Mouse (Mus musculus) CH12.LX (cell line): Measurements from ENCODE around the gene Aqr. TPM values are rescaled to one million over a fixed set of nuclear protein-coding genes. Genes with fewer than 3 reads are reported as not detected.

Experiments used
- DNase-seq: peaks from one replicate; pipeline ENCODE4 v3.0.0-alpha.2; 2013; ENCODE audit errors: extremely low read depth
- H3K27ac ChIP-seq: 2 replicates; pipeline ENCODE4 v1.5.1; 2012; ENCODE audit warnings: low read depth, mild to moderate bottlenecking, control low read depth, moderate library complexity; ENCODE audit not compliant: insufficient read depth
- H3K27me3 ChIP-seq: replicated peaks from 2 replicates; pipeline ENCODE3; 2012; ENCODE audit warnings: inconsistent platforms
- H3K36me3 ChIP-seq, 2 experiments: replicated peaks in 1 of 2; 2 replicates each; pipeline versions ENCODE3 to v1.6.1; 2012; ENCODE audit warnings: inconsistent platforms in 1 of 2, low read length in 1 of 2, mild to moderate bottlenecking in 1 of 2, mixed read lengths in 1 of 2, moderate library complexity in 1 of 2; ENCODE audit not compliant: control insufficient read depth in 1 of 2, insufficient read depth in 1 of 2
- H3K4me1 ChIP-seq, 2 experiments: 2 replicates each; pipeline ENCODE4 v1.6.1; 2012; ENCODE audit warnings: inconsistent platforms in 1 of 2, moderate library complexity in 1 of 2; ENCODE audit not compliant: insufficient read depth in 2 of 2, control insufficient read depth in 1 of 2
- H3K4me2 ChIP-seq: 2 replicates; pipeline ENCODE4 v1.6.1; 2012; ENCODE audit warnings: low read depth, mild to moderate bottlenecking, control low read depth; ENCODE audit not compliant: poor library complexity, insufficient read depth, severe bottlenecking
- H3K4me3 ChIP-seq, 3 experiments: fragments of 150-350 bp in 1 of 3; sonication (generic) in 1 of 3; replicated peaks in 1 of 3; 2 replicates each; pipeline versions ENCODE3 to v1.5.1; 2011 to 2012; ENCODE audit warnings: low read depth in 2 of 3, low read length in 2 of 3, mild to moderate bottlenecking in 2 of 3, moderate library complexity in 2 of 3, control low read depth in 1 of 3, improper control_type of control experiment in 1 of 3, inconsistent platforms in 1 of 3, mixed read lengths in 1 of 3; ENCODE audit not compliant: poor library complexity in 1 of 3
- H3K79me2 ChIP-seq: replicated peaks from 2 replicates; pipeline ENCODE4 v1.6.1; 2012; ENCODE audit warnings: mild to moderate bottlenecking, moderate library complexity; ENCODE audit not compliant: control insufficient read depth, poor library complexity, insufficient read depth, severe bottlenecking; ENCODE audit errors: extremely low read depth
- H3K9ac ChIP-seq: 2 replicates; pipeline ENCODE4 v1.6.1; 2012; ENCODE audit warnings: low read depth, mild to moderate bottlenecking, control low read depth, moderate library complexity; ENCODE audit not compliant: insufficient read depth
- H3K9me3 ChIP-seq: replicated peaks from 2 replicates; pipeline ENCODE3; 2012; ENCODE audit warnings: low read length, inconsistent platforms, mixed read lengths
- BHLHE40 ChIP-seq: IDR thresholded peaks from 2 replicates; pipeline ENCODE4 v1.6.1; 2011; ENCODE audit warnings: mild to moderate bottlenecking, low read depth, low read length, improper control_type of control experiment
- CHD1 ChIP-seq: IDR thresholded peaks from 2 replicates; pipeline ENCODE4 v1.6.1; 2012; ENCODE audit warnings: low read depth, low read length, improper control_type of control experiment, inconsistent platforms
- CHD2 ChIP-seq: IDR thresholded peaks from 2 replicates; pipeline ENCODE4 v1.6.1; 2011; ENCODE audit warnings: low read length, improper control_type of control experiment
- E2F4 ChIP-seq: IDR thresholded peaks from 2 replicates; pipeline ENCODE4 v1.6.1; 2011; ENCODE audit warnings: low read depth, low read length, improper control_type of control experiment; ENCODE audit not compliant: insufficient replicate concordance
- IRF4 ChIP-seq: IDR thresholded peaks from 2 replicates; pipeline ENCODE4 v1.6.1; 2014; ENCODE audit warnings: low read depth, mild to moderate bottlenecking, inconsistent platforms, low read length, improper control_type of control experiment
- JUND ChIP-seq: conservative IDR thresholded peaks from 2 replicates; pipeline ENCODE4 v1.6.1; 2011; ENCODE audit warnings: low read depth, low read length, improper control_type of control experiment
- KAT2A ChIP-seq: IDR thresholded peaks from 2 replicates; pipeline ENCODE4 v1.6.1; 2012; ENCODE audit warnings: low read length, improper control_type of control experiment, inconsistent platforms; ENCODE audit not compliant: insufficient replicate concordance
- MAFK ChIP-seq: IDR thresholded peaks from 2 replicates; pipeline ENCODE4 v1.6.1; 2011; ENCODE audit warnings: low read length, improper control_type of control experiment; ENCODE audit not compliant: insufficient replicate concordance
- MEF2A ChIP-seq: IDR thresholded peaks from 2 replicates; pipeline ENCODE4 v1.6.1; 2014; ENCODE audit warnings: low read depth, mild to moderate bottlenecking, inconsistent platforms, low read length, improper control_type of control experiment, borderline replicate concordance
- MYC ChIP-seq: IDR thresholded peaks from 2 replicates; pipeline ENCODE4 v1.6.1; 2011; ENCODE audit warnings: low read depth, mild to moderate bottlenecking, improper control_type of control experiment, low read length
- NELFE ChIP-seq: IDR thresholded peaks from 2 replicates; pipeline ENCODE4 v1.6.1; 2011; ENCODE audit warnings: low read depth, low read length, improper control_type of control experiment
- NRF1 ChIP-seq: IDR thresholded peaks from 2 replicates; pipeline ENCODE4 v1.6.1; 2014; ENCODE audit warnings: low read depth, mild to moderate bottlenecking, inconsistent platforms, low read length, improper control_type of control experiment, moderate library complexity
- PAX5 ChIP-seq: IDR thresholded peaks from 2 replicates; pipeline ENCODE4 v1.6.1; 2012; ENCODE audit warnings: low read length, inconsistent platforms, mixed read lengths
- POLR2A ChIP-seq: IDR thresholded peaks from 2 replicates; pipeline ENCODE4 v1.6.1; 2011; ENCODE audit warnings: low read depth, mild to moderate bottlenecking, improper control_type of control experiment, low read length
- POLR2AphosphoS2 ChIP-seq: IDR thresholded peaks from 2 replicates; pipeline ENCODE4 v1.6.1; 2011; ENCODE audit warnings: low read depth, low read length, improper control_type of control experiment
- RAD21 ChIP-seq: IDR thresholded peaks from 2 replicates; pipeline ENCODE4 v1.6.1; 2011; ENCODE audit warnings: low read depth, mild to moderate bottlenecking, low read length, improper control_type of control experiment, moderate library complexity
- TCF12 ChIP-seq: IDR thresholded peaks from 2 replicates; pipeline ENCODE4 v1.6.1; 2014; ENCODE audit warnings: low read depth, mild to moderate bottlenecking, inconsistent platforms, low read length, improper control_type of control experiment
- UBTF ChIP-seq: IDR thresholded peaks from 2 replicates; pipeline ENCODE4 v1.6.1; 2012; ENCODE audit warnings: low read depth, mild to moderate bottlenecking, inconsistent platforms, low read length, improper control_type of control experiment, moderate library complexity
- USF2 ChIP-seq: conservative IDR thresholded peaks from 2 replicates; pipeline ENCODE4 v1.6.1; 2011; ENCODE audit warnings: low read depth, low read length, improper control_type of control experiment
- ZC3H11A ChIP-seq: IDR thresholded peaks from 2 replicates; pipeline ENCODE4 v1.6.1; 2012; ENCODE audit warnings: low read depth, mild to moderate bottlenecking, inconsistent platforms, low read length, improper control_type of control experiment
- ZKSCAN1 ChIP-seq: IDR thresholded peaks from 2 replicates; pipeline ENCODE4 v1.6.1; 2012; ENCODE audit warnings: low read depth, inconsistent platforms, low read length, improper control_type of control experiment, borderline replicate concordance
- ZNF384 ChIP-seq: IDR thresholded peaks from 2 replicates; pipeline ENCODE4 v1.6.1; 2012; ENCODE audit warnings: low read depth, low read length, improper control_type of control experiment, inconsistent platforms
- dilution Hi-C: fragments of 300-500 bp; cut with MboI; formaldehyde crosslinking; loops from 2 replicates; pipeline ENCODE4 v1.14.3; 2020; ENCODE audit warnings: low sequenced_read_pairs; ENCODE audit not compliant: extremely low pct_unique_long_range_greater_than_20kb, extremely low pct_ligation_motif_present
- in situ Hi-C: fragments of 300-500 bp; cut with MboI; formaldehyde crosslinking; loops from 3 replicates; pipeline ENCODE4 v1.14.3; 2019; ENCODE audit warnings: low sequenced_read_pairs, low pct_ligation_motif_present, low pct_unique_long_range_greater_than_20kb, mixed read lengths
- polyA plus RNA-seq: library from polyadenylated mRNA; unstranded; fragments of >175 nt; gene quantifications from 2 replicates; pipeline ENCODE4 v1.2.1, GENCODE M21; 2012; ENCODE audit warnings: low read depth; ENCODE audit not compliant: insufficient read length
- total RNA-seq, 2 experiments: library from RNA; depleted of rRNA; stranded (reverse); fragments of 300-350 nt in 1 of 2; fragments of >200 nt in 1 of 2; gene quantifications; 2 replicates each; pipeline ENCODE4 v1.2.3; 2012 to 2014

The Aqr gene
- total and polyA plus RNA-seq, 3 experiments = 37.1 to 64.1 (median 44.0) TPM

DNA sequence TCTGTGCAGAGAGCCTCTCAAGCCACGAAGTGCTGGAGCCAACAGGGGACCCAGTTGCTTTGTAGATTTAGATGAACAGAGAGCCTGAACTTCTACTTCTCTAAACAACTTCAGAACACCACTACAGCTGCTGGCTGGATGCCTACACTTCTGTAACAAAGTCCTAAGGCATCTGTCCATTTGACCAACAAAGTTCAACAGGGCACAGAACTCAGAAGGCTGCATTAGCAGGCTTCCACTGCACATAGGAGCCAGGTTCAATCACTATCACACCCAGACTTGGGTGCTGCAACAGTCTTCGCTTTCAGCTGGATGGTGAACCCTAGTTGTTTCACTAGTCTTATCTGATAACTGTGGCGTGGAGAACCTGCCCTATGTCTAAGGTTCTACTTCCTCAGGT, 87.0 kb downstream of the Aqr start:
- Histone ChIP-seq H3K79me2 (no peaks in the 10 kb centered on the region), H3K9me3 (no peaks in the 10 kb centered on the region), H3K4me1 (no peaks in the 10 kb centered on the region), H3K27ac (no peak overlapping the region), H3K4me2 (no peak overlapping the region), H3K4me3 (no peak overlapping the region), H3K36me3 (peaks cover 40 to 68% of the 10 kb centered on the region in 2 experiments), H3K27me3 (no peaks in the 10 kb centered on the region), H3K9ac (no peak overlapping the region)
- DNase-seq = no peak
- in situ Hi-C loops (no loop called here), dilution Hi-C loops (no loop called here)
- TF ChIP-seq UBTF = no peak
- no peak for TF ChIP-seq TCF12
- TF ChIP-seq POLR2AphosphoS2 = no peak
- no peak for TF ChIP-seq IRF4
- TF ChIP-seq NRF1 = no peak
- TF ChIP-seq NELFE = no peak
- TF ChIP-seq MEF2A = no peak
- no peak for TF ChIP-seq E2F4
- no peak for TF ChIP-seq MYC

DNA sequence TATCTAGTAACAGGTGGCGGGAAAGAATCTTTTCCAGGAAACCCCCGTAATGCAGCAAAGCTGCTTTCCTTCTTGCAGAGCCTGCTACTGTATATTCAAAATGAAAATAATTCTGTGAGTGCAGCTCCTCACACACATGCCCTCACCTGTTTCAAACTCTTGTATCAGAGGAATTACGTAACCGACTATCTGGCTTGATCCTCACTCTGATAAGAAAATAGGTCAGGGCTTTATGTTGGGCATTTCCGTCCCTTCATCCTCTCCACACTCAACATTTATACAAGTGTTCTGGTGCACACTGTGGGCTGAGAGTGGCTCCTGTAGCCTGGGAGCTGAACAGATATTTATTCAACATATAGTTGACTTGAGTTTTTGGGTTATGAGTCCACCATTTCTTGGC, 87.7 kb downstream of the Aqr start:
- Histone ChIP-seq H3K27me3 (no peaks in the 10 kb centered on the region), H3K4me2 (no peak overlapping the region), H3K4me3 (no peak overlapping the region), H3K9ac (no peak overlapping the region), H3K27ac (no peak overlapping the region)
- dilution Hi-C loops = no loop called here
- TF ChIP-seq JUND (no peak), ZC3H11A (no peak), USF2 (no peak), CHD1 (no peak), POLR2A (no peak), E2F4 (no peak), NRF1 (no peak), ZNF384 (no peak), MAFK (no peak), PAX5 (no peak), KAT2A (no peak), CHD2 (no peak), UBTF (no peak), MYC (no peak), ZKSCAN1 (no peak), MEF2A (no peak), IRF4 (no peak), BHLHE40 (no peak), RAD21 (no peak)
- TF ChIP-seq, all 38 proteins: peak for 0
- in situ Hi-C loops = no loop called here
- DNase-seq = no peak
- peaks cover 36 to 61% of the 10 kb centered on the region in 2 experiments for H3K36me3 ChIP-seq
- H3K79me2 ChIP-seq = no peaks in the 10 kb centered on the region
- no peaks in the 10 kb centered on the region for H3K4me1 ChIP-seq
- H3K9me3 ChIP-seq = no peaks in the 10 kb centered on the region
